Mouse (Mus musculus): ENCODE measurements around the gene Prl8a9.

Gene Prl8a9

GRCm38 (mm10) chr13:27564506-27564905, at the start of gene Prl8a9:
Prl8a9 (minus strand) TSS chr13:27564606.
- DNase-seq: no peak

GRCm38 (mm10) chr13:27610482-27610881, 46.1 kb upstream of the Prl8a9 start, which contains the start of gene Prl7b1:
Prl7b1 (minus strand) TSS chr13:27610582.
- no peak for DNase-seq

GRCm38 (mm10) chr13:27582071-27582470, 17.7 kb upstream of the Prl8a9 start, which contains the start of gene Prl8a1:
Prl8a1 (minus strand) TSS chr13:27582171.
- no peak for DNase-seq

- no peak for DNase-seq
These were observed 11.1 kb downstream of the Prl8a9 start for GRCm38 (mm10) chr13:27553336-27553735.

GRCm38 (mm10) chr13:27523156-27523555, 41.2 kb downstream of the Prl8a9 start:
- no peak for DNase-seq

GRCm38 (mm10) chr13:27513117-27513516, 51.3 kb downstream of the Prl8a9 start, which contains the start of gene Prl8a8:
Prl8a8 (minus strand) TSS chr13:27513217.
- DNase-seq: no peak

Measured in kidney, adult 11 months (tissue).